Mouse (Mus musculus) ovary, postnatal 10 days (tissue): ENCODE measurements around the gene Gm4756.
"Not testable (repeated sequence)": the region's sequence is repeated elsewhere in the genome, so short reads cannot be mapped to it uniquely, and the experiment has no call there.

Experiments
- DNase-seq: peaks from one replicate; pipeline ENCODE4 v3.0.0; 2022; ENCODE audit warnings: low spot score

Gene Gm4756

GRCm38 (mm10) chr12:72654698-72655097, 5.2 kb upstream of the Gm4756 start:
- no peak for DNase-seq

GRCm38 (mm10) chr12:72648921-72649320, 540 bp downstream of the Gm4756 start:
- DNase-seq, result no peak

GRCm38 (mm10) chr12:72638025-72638424, 11.4 kb downstream of the Gm4756 start:
- no peak for DNase-seq

GRCm38 (mm10) chr12:72628751-72629150, 20.7 kb downstream of the Gm4756 start:
- DNase-seq, result no peak

- DNase-seq, result no peak
Measured at GRCm38 (mm10) chr12:72622853-72623496, 26.5 kb downstream of the Gm4756 start.

GRCm38 (mm10) chr12:72621441-72621840, 28.0 kb downstream of the Gm4756 start:
- no peak for DNase-seq

- no peak for DNase-seq
Measured at GRCm38 (mm10) chr12:72620856-72621255, 28.6 kb downstream of the Gm4756 start.

GRCm38 (mm10) chr12:72612053-72612452, 37.4 kb downstream of the Gm4756 start:
- no peak for DNase-seq

GRCm38 (mm10) chr12:72598731-72599130, 50.7 kb downstream of the Gm4756 start:
- not testable (repeated sequence) for DNase-seq

- no peak for DNase-seq
Measured at GRCm38 (mm10) chr12:72594001-72594400, 55.5 kb downstream of the Gm4756 start.

- no peak for DNase-seq
Measured at GRCm38 (mm10) chr12:72592991-72593390, 56.5 kb downstream of the Gm4756 start.

GRCm38 (mm10) chr12:72585339-72585738, 64.1 kb downstream of the Gm4756 start:
- no peak for DNase-seq

- no peak for DNase-seq
Measured at GRCm38 (mm10) chr12:72583099-72583498, 66.4 kb downstream of the Gm4756 start.

- no peak for DNase-seq
Measured at GRCm38 (mm10) chr12:72582021-72582420, 67.4 kb downstream of the Gm4756 start.

GRCm38 (mm10) chr12:72564281-72564795, 85.1 kb downstream of the Gm4756 start:
- DNase-seq, result no peak

GRCm38 (mm10) chr12:72554347-72554746, 95.1 kb downstream of the Gm4756 start:
- DNase-seq, result no peak

GRCm38 (mm10) chr12:72538571-72538970, 110.9 kb downstream of the Gm4756 start:
- DNase-seq, result no peak

GRCm38 (mm10) chr12:72536021-72536597, 113.4 kb downstream of the Gm4756 start, which contains the start of gene Pcnx4:
Gene Pcnx4, plus strand, starts transcription at chr12:72536383.
- DNase-seq, result peak; percentile 81

GRCm38 (mm10) chr12:72535599-72535998, 113.9 kb downstream of the Gm4756 start:
- no peak for DNase-seq

- no peak for DNase-seq
Measured at GRCm38 (mm10) chr12:72533986-72534385, 115.5 kb downstream of the Gm4756 start.

- no peak for DNase-seq
Measured at GRCm38 (mm10) chr12:72532303-72532702, 117.2 kb downstream of the Gm4756 start.
